Mouse (Mus musculus) left cerebral cortex, postnatal 25 days (tissue): ENCODE measurements at regions not wholly inside any gene's neighbourhood (a gene's known extent, or its start where the extent isn't known, plus 50 kb on each side); places are given as distances from the start of the nearest gene placed in this dataset.

Experiments
- DNase-seq, 2 experiments: peaks; one replicate each; pipeline ENCODE4 v3.0.0; 2022; ENCODE audit warnings: low spot score in 2 of 2, mixed read lengths in 1 of 2
- intact Hi-C: fragments of 180-260 bp; cut with DNase I; formaldehyde crosslinking; loops from one replicate; pipeline ENCODE4 v1.15.1; 2025

- intact Hi-C loops = loop anchor here (10.0 kb wide), 1 partner anchor 239 kb away; no protein-coding TSS in a partner anchor
These were observed 85.3 kb upstream of the Ctnnb1 start for GRCm38 (mm10) chr9:120843753-120844152.

GRCm38 (mm10) chr9:120845538-120845937 lies 83.5 kb upstream of the Ctnnb1 start:
- DNase-seq = peak; percentile 44 to 71
- intact Hi-C loops = loop anchor here (5.0 to 10.0 kb wide), 2 partner anchors 87 to 241 kb away; no protein-coding TSS in a partner anchor

More at GRCm38 (mm10) chr9:120843753-120844152, 85.3 kb upstream of the Ctnnb1 start:
- no peak for DNase-seq

GRCm38 (mm10) chr9:120847649-120848048 lies 81.4 kb upstream of the Ctnnb1 start:
- intact Hi-C loops = loop anchor here (5.0 to 10.0 kb wide), 2 partner anchors 85 to 243 kb away; no protein-coding TSS in a partner anchor
- DNase-seq = peak; percentile 46 to 58

GRCm38 (mm10) chr9:120848962-120849361 lies 80.1 kb upstream of the Ctnnb1 start:
- intact Hi-C loops = loop anchor here (5.0 to 10.0 kb wide), 2 partner anchors 83 to 244 kb away; no protein-coding TSS in a partner anchor
- no peak for DNase-seq

- DNase-seq = no peak
- intact Hi-C loops = no loop called here
These were observed 78.9 kb upstream of the Ctnnb1 start for GRCm38 (mm10) chr9:120850092-120850491.

GRCm38 (mm10) chr9:120851914-120852313 lies 77.1 kb upstream of the Ctnnb1 start:
- peak; percentile 23 to 39 for DNase-seq
- intact Hi-C loops = no loop called here

GRCm38 (mm10) chr9:120852572-120852971 lies 76.4 kb upstream of the Ctnnb1 start:
- intact Hi-C loops = no loop called here
- no peak for DNase-seq

GRCm38 (mm10) chr9:120853032-120853597 lies 75.9 kb upstream of the Ctnnb1 start:
- DNase-seq = no peak
- intact Hi-C loops = no loop called here

GRCm38 (mm10) chr9:120854351-120854750 lies 74.7 kb upstream of the Ctnnb1 start:
- DNase-seq = no peak
- intact Hi-C loops = no loop called here

- intact Hi-C loops = no loop called here
- no peak for DNase-seq
These were observed 73.5 kb upstream of the Ctnnb1 start for GRCm38 (mm10) chr9:120855293-120856050.

GRCm38 (mm10) chr9:120857849-120858510 lies 71.0 kb upstream of the Ctnnb1 start:
- intact Hi-C loops = no loop called here
- DNase-seq = no peak

GRCm38 (mm10) chr9:120860969-120861595 lies 67.9 kb upstream of the Ctnnb1 start:
- intact Hi-C loops = no loop called here

GRCm38 (mm10) chr9:120861788-120862345 lies 67.1 kb upstream of the Ctnnb1 start:
- intact Hi-C loops = no loop called here

More at GRCm38 (mm10) chr9:120860969-120861595, 67.9 kb upstream of the Ctnnb1 start:
- no peak for DNase-seq

GRCm38 (mm10) chr9:120864410-120864809 lies 64.6 kb upstream of the Ctnnb1 start:
- no peak for DNase-seq
- intact Hi-C loops = no loop called here

More at GRCm38 (mm10) chr9:120861788-120862345, 67.1 kb upstream of the Ctnnb1 start:
- DNase-seq = peak; percentile 24 to 38

GRCm38 (mm10) chr9:120866251-120866650 lies 62.8 kb upstream of the Ctnnb1 start:
- no peak for DNase-seq
- intact Hi-C loops = no loop called here

- DNase-seq = peak; percentile 35 to 36
- intact Hi-C loops = no loop called here
These were observed 62.3 kb upstream of the Ctnnb1 start for GRCm38 (mm10) chr9:120866709-120867108.

GRCm38 (mm10) chr9:120867861-120868260 lies 61.2 kb upstream of the Ctnnb1 start:
- intact Hi-C loops = no loop called here
- no peak for DNase-seq

- no peak for DNase-seq
- intact Hi-C loops = no loop called here
These were observed 60.7 kb upstream of the Ctnnb1 start for GRCm38 (mm10) chr9:120868330-120868729.

- DNase-seq = peak; percentile 69 to 89
- intact Hi-C loops = loop anchor here (1.0 to 5.0 kb wide), 2 partner anchors 63 to 178 kb away; no protein-coding TSS in a partner anchor
These were observed 59.5 kb upstream of the Ctnnb1 start for GRCm38 (mm10) chr9:120869432-120870081.
